Mouse (Mus musculus) mammary gland, adult 2 months (tissue): ENCODE results near the gene Gm21671. TPM values are rescaled to one million over a fixed set of nuclear protein-coding genes. Genes with fewer than 3 reads are reported as not detected.

ENCODE experiments used
- polyA plus RNA-seq: library from polyadenylated mRNA; depleted of rRNA; stranded (reverse); fragments of >200 nt; gene quantifications from 2 replicates; pipeline ENCODE4 v1.2.3, GENCODE M21; 2012; ENCODE audit warnings: low replicate concordance; rRNA removed

Gm21671 gene
- not detected in 2 replicates for polyA plus RNA-seq

GRCm38 (mm10) chr5:25954317-25954716, at the start of gene Gm21671:
TSS of gene Gm21671 (minus strand) at chr5:25954417.

GRCm38 (mm10) chr5:25988550-25988949, 34.3 kb upstream of the Gm21671 start, which contains the start of gene Gm21698:
TSS of gene Gm21698 (minus strand) at chr5:25988650.

GRCm38 (mm10) chr5:25972563-25972962, 18.3 kb upstream of the Gm21671 start, which contains the start of gene Gm21680:
TSS of gene Gm21680 (minus strand) at chr5:25972663.

GRCm38 (mm10) chr5:25942281-25942680, 11.9 kb downstream of the Gm21671 start, which contains the start of gene Gm21663:
TSS of gene Gm21663 (minus strand) at chr5:25942381.

Other genes starting within 250 kb of the Gm21671 start
- 3.6 and 5.0 TPM in 2 replicates for gene Xrcc2, start 248.6 kb downstream of the Gm21671 start, polyA plus RNA-seq
- 1.6 and 1.9 TPM in 2 replicates for gene Actr3b, start 194.4 kb downstream of the Gm21671 start, polyA plus RNA-seq
- gene Gm21663, start 12.0 kb downstream of the Gm21671 start, polyA plus RNA-seq = not detected in 2 replicates
- gene Gm21680, start 18.2 kb upstream of the Gm21671 start, polyA plus RNA-seq = not detected in 2 replicates
- gene Gm21698, start 34.2 kb upstream of the Gm21671 start, polyA plus RNA-seq = not detected in 2 replicates
- gene Gm1979, start 50.4 kb upstream of the Gm21671 start, polyA plus RNA-seq = not detected in 2 replicates
- not detected in 2 replicates for gene Gm5862, start 68.5 kb upstream of the Gm21671 start, polyA plus RNA-seq
- not detected in 2 replicates for gene Speer4a, start 85.1 kb upstream of the Gm21671 start, polyA plus RNA-seq
- gene Gm7347, start 104.2 kb upstream of the Gm21671 start, polyA plus RNA-seq = not detected in 2 replicates
- not detected in 2 replicates for gene Gm10471, start 134.9 kb upstream of the Gm21671 start, polyA plus RNA-seq
- gene 5031410I06Rik, start 150.9 kb upstream of the Gm21671 start, polyA plus RNA-seq = not detected in 2 replicates
- not detected in 2 replicates for gene Gm10220, start 167.0 kb upstream of the Gm21671 start, polyA plus RNA-seq